Mouse (Mus musculus) megakaryocyte, embryonic 14.5 days (primary cell): ENCODE results near the gene Edn2.

ENCODE experiments used
- FLI1 ChIP-seq: IDR thresholded peaks from 2 replicates; pipeline ENCODE4 v1.6.1; 2012; ENCODE audit warnings: low read length, inconsistent platforms, mixed read lengths
- GATA1 ChIP-seq: IDR thresholded peaks from 3 replicates; pipeline ENCODE4 v1.6.1; 2012; ENCODE audit warnings: mixed read lengths, low read length, inconsistent platforms, borderline replicate concordance

DNA sequence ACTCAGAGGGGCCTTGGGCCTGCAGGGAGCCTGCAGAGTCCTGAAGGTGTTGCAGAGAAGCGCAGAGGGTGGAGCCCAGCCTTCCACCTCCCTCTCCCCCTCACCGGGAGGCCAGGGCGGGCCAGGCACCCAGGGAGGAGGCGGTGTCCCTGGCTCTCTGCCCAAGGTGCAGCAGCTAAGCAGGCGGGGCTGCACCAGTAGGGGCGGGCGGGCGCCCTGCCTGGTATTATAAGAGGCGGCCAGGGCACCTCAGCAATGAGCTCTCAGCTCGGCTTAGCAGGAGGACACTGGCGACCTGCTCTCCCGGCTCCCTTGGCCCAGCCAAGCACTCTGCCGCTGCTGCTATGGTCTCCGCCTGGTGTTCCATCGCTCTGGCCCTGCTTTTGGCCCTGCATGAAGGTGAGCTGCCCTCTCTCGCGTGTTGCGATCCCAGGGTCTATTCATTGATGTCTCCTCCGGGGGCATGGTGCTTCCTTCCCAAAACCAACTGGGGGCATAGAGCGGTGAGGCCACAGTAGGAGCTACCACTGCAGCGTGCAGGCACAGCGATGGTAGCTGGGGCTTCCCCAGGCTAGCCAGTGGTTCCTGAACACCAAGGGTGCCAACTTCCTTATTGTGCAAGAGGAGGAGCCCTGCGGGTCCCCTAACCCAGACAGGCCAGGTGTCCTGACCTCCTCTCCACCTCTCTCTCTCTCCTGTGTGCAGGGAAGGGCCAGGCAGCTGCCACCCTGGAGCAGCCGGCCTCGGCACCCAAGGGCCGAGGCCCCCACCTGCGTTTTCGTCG lies at the start of gene Edn2:
- TF ChIP-seq FLI1 (no peak), GATA1 (no peak)
